Mouse (Mus musculus): ENCODE data around the gene Olfr1501.

GRCm38 (mm10) chr19:13830388-13830787 lies 20.1 kb downstream of the Olfr1501 start, which contains the start of gene Olfr1500:
- TF ChIP-seq CTCF (IDR thresholded peaks at IDR 0.05; ENCODE audit: control insufficient read depth, insufficient read depth, insufficient replicate concordance, low read depth, low read length) (no peak), POLR2A (IDR thresholded peaks at IDR 0.05; ENCODE audit: control insufficient read depth, low read depth, low read length) (no peak)

Measured in testis, adult 2 months (tissue).